ENCODE assay signal across 27 mouse cellular contexts in genomic region chr16:44611525-44611924, GRCm38 (mm10). TPM values are rescaled to one million over a fixed set of nuclear protein-coding genes. Genes with fewer than 3 reads are reported as not detected.
DNase-seq lines count a peak whose midpoint lies in the region; ATAC-seq lines count a peak whose summit lies in the region.
"Had no signal": no experiment of that assay in that cellular context is flagged by ENCODE, and none has a peak within 500 bp of the region (broad histone marks: within the 10 kb centered on the region; RNA-seq: fewer than 3 reads in every experiment).

No protein-coding gene starts in this region.

- WGBS in midbrain, embryonic 11.5 days: 88% methylated on average over 6 of the region's 6 CpGs
- WGBS in midbrain, embryonic 16.5 days: 84% methylated on average over 6 of the region's 6 CpGs
- 84% methylated on average over 6 of the region's 6 CpGs for WGBS in limb, embryonic 12.5 days
- 52% methylated on average over 6 of the region's 6 CpGs for WGBS in limb, embryonic 15.5 days

- no peak for ATAC-seq in midbrain, embryonic 11.5 days (ENCODE audit: low FRiP score)
- no peak for ATAC-seq in midbrain, embryonic 16.5 days
- ATAC-seq in limb, embryonic 12.5 days (ENCODE audit: insufficient number of reproducible peaks, insufficient read depth, low FRiP score, low TSS enrichment, low read depth): no peak
- ATAC-seq in limb, embryonic 15.5 days (ENCODE audit: insufficient number of reproducible peaks, low FRiP score, low TSS enrichment, low read depth): no peak
- ATAC-seq: CD4-positive, CD25-positive, alpha-beta regulatory T cell, adult 4 months; forebrain, embryonic 15.5 days; hindbrain, postnatal 0 days; inflammation-experienced regulatory T-cells, adult 6 months had no signal

- H3K4me1 ChIP-seq in midbrain, embryonic 11.5 days (ENCODE audit: control insufficient read depth, insufficient read depth, low read length): peaks cover 6% of the 10 kb centered on the region; the same call in 1 of the 2 replicates
- H3K4me1 ChIP-seq in midbrain, embryonic 16.5 days (ENCODE audit: control insufficient read depth, insufficient read depth, low read length): no peaks in the 10 kb centered on the region
- H3K4me1 ChIP-seq in limb, embryonic 12.5 days (replicated peaks): peaks cover 48% of the 10 kb centered on the region
- peaks cover 48% of the 10 kb centered on the region for H3K4me1 ChIP-seq in limb, embryonic 15.5 days

- H3K9me3 ChIP-seq in midbrain, embryonic 11.5 days (ENCODE audit: control insufficient read depth, low read length): no peaks in the 10 kb centered on the region
- no peaks in the 10 kb centered on the region for H3K9me3 ChIP-seq in midbrain, embryonic 16.5 days (replicated peaks; ENCODE audit: control insufficient read depth, low read length, poor library complexity, severe bottlenecking)
- H3K9me3 ChIP-seq in limb, embryonic 12.5 days: no peaks in the 10 kb centered on the region
- H3K9me3 ChIP-seq in limb, embryonic 15.5 days: no peaks in the 10 kb centered on the region
- H3K9me3 ChIP-seq: embryonic facial prominence, embryonic 10.5 days; embryonic facial prominence, embryonic 13.5 days; forebrain, embryonic 12.5 days; forebrain, embryonic 15.5 days; heart, embryonic 10.5 days; heart, embryonic 13.5 days had no signal

- DNase-seq in cerebellum, adult 9-10 months: peak; percentile 53
- no peak for DNase-seq in cerebellum, adult 11-12 months
- DNase-seq in midbrain, embryonic 11.5 days (ENCODE audit: low spot score, missing footprints): peak; percentile 14
- no peak for DNase-seq in urinary bladder, adult 2 months (ENCODE audit: low spot score)
- DNase-seq in ovary, postnatal 10 days (ENCODE audit: low spot score): no peak
- DNase-seq: adrenal gland, adult 2 months; adrenal gland, postnatal 14 days; embryo, embryonic 11 days; gastrocnemius, adult 2 months; gastrocnemius, postnatal 14 days; heart, adult 18-20 months; heart, postnatal 14 days; heart, postnatal 4 days had no signal

- H3K36me3 ChIP-seq in midbrain, embryonic 11.5 days (ENCODE audit: control insufficient read depth, insufficient read depth, low read length): no peaks in the 10 kb centered on the region
- H3K36me3 ChIP-seq in midbrain, embryonic 16.5 days (ENCODE audit: control insufficient read depth, insufficient read depth, low read length): no peaks in the 10 kb centered on the region
- no peaks in the 10 kb centered on the region for H3K36me3 ChIP-seq in limb, embryonic 12.5 days
- no peaks in the 10 kb centered on the region for H3K36me3 ChIP-seq in limb, embryonic 15.5 days
- H3K36me3 ChIP-seq: embryonic facial prominence, embryonic 10.5 days; embryonic facial prominence, embryonic 13.5 days; forebrain, embryonic 12.5 days; forebrain, embryonic 15.5 days; heart, embryonic 10.5 days; heart, embryonic 13.5 days had no signal

- H3K4me2 ChIP-seq in midbrain, embryonic 11.5 days: no peak overlapping the region
- no peak overlapping the region for H3K4me2 ChIP-seq in midbrain, embryonic 16.5 days (ENCODE audit: low read length)
- H3K4me2 ChIP-seq in limb, embryonic 12.5 days: no peak overlapping the region
- no peak overlapping the region for H3K4me2 ChIP-seq in limb, embryonic 15.5 days
- H3K4me2 ChIP-seq: embryonic facial prominence, embryonic 13.5 days; forebrain, embryonic 12.5 days; forebrain, embryonic 15.5 days; heart, embryonic 13.5 days; hindbrain, embryonic 14.5 days had no signal

- no peak overlapping the region for H3K27ac ChIP-seq in midbrain, embryonic 11.5 days (ENCODE audit: low read depth, low read length)
- no peak overlapping the region for H3K27ac ChIP-seq in midbrain, embryonic 16.5 days (ENCODE audit: low read length)
- H3K27ac ChIP-seq in limb, embryonic 12.5 days: peak overlapping the region; percentile 64
- peak overlapping the region; percentile 34; the same call in 1 of the 2 replicates for H3K27ac ChIP-seq in limb, embryonic 15.5 days
- H3K27ac ChIP-seq: embryonic facial prominence, embryonic 13.5 days; forebrain, embryonic 12.5 days; forebrain, embryonic 15.5 days; gastrocnemius, adult 2 months; heart, embryonic 10.5 days; heart, embryonic 13.5 days; hindbrain, embryonic 14.5 days; hindbrain, postnatal 0 days had no signal

- no peak overlapping the region for H3K9ac ChIP-seq in midbrain, embryonic 11.5 days (ENCODE audit: low read length)
- no peak overlapping the region for H3K9ac ChIP-seq in midbrain, embryonic 16.5 days (ENCODE audit: low read depth, low read length)
- no peak overlapping the region for H3K9ac ChIP-seq in limb, embryonic 12.5 days (replicated peaks)
- no peak overlapping the region for H3K9ac ChIP-seq in limb, embryonic 15.5 days
- H3K9ac ChIP-seq: embryonic facial prominence, embryonic 13.5 days; forebrain, embryonic 12.5 days; forebrain, embryonic 15.5 days; heart, embryonic 13.5 days; hindbrain, embryonic 14.5 days had no signal

- H3K4me3 ChIP-seq in midbrain, embryonic 11.5 days (ENCODE audit: low read depth, low read length): no peak overlapping the region
- H3K4me3 ChIP-seq in midbrain, embryonic 16.5 days (ENCODE audit: low read depth, low read length): no peak overlapping the region
- no peak overlapping the region for H3K4me3 ChIP-seq in limb, embryonic 12.5 days (replicated peaks)
- no peak overlapping the region for H3K4me3 ChIP-seq in limb, embryonic 15.5 days
- H3K4me3 ChIP-seq: embryonic facial prominence, embryonic 10.5 days; embryonic facial prominence, embryonic 13.5 days; erythroblast, embryonic 14.5 days; forebrain, embryonic 12.5 days; forebrain, embryonic 15.5 days; gastrocnemius, adult 2 months; heart, embryonic 10.5 days; heart, embryonic 13.5 days had no signal

- H3K27me3 ChIP-seq in midbrain, embryonic 11.5 days (ENCODE audit: control insufficient read depth, insufficient read depth, low read length): no peaks in the 10 kb centered on the region
- H3K27me3 ChIP-seq in midbrain, embryonic 16.5 days (ENCODE audit: control insufficient read depth, insufficient read depth, low read depth, low read length): no peaks in the 10 kb centered on the region
- no peaks in the 10 kb centered on the region for H3K27me3 ChIP-seq in limb, embryonic 12.5 days
- H3K27me3 ChIP-seq in limb, embryonic 15.5 days: no peaks in the 10 kb centered on the region
- H3K27me3 ChIP-seq: embryonic facial prominence, embryonic 13.5 days; forebrain, embryonic 12.5 days; forebrain, embryonic 15.5 days; heart, embryonic 13.5 days had no signal

RNA-seq across cellular contexts. Expression of gene Boc, which starts 52.8 kb away (rescaled TPM):
- 37.8 and 44.7 TPM in 2 replicates for polyA plus RNA-seq in midbrain, embryonic 11.5 days (2014; fragmentation: Nextera tagmentation; extraction: Ambion mirVana)
- polyA plus RNA-seq in midbrain, embryonic 16.5 days (2015; fragmentation: Nextera tagmentation; extraction: Ambion mirVana): 7.3 and 10.5 TPM in 2 replicates
- polyA plus RNA-seq in limb, embryonic 12.5 days (2016; fragmentation: Nextera tagmentation; extraction: Ambion mirVana): 43.1 and 50.8 TPM in 2 replicates
- polyA plus RNA-seq in limb, embryonic 15.5 days (2015; fragmentation: Nextera tagmentation; extraction: Ambion mirVana): 56.1 and 57.6 TPM in 2 replicates
- polyA plus RNA-seq in urinary bladder, adult 2 months (2012; rRNA removed): 23.5 and 30.1 TPM in 2 replicates
- polyA plus RNA-seq: erythroblast, embryonic 14.5 days had no signal

Comparison
In these comparisons a context has a peak if more than half of its experiments do, and no peak if none do; other contexts are left out.
1. DNase-seq: peak in cerebellum, adult 9-10 months (single experiment) and midbrain, embryonic 11.5 days (single experiment); none in cerebellum, adult 11-12 months (single experiment), urinary bladder, adult 2 months (single experiment) and ovary, postnatal 10 days (single experiment).
2. H3K27ac ChIP-seq: peak in limb, embryonic 12.5 days (single experiment) and limb, embryonic 15.5 days (single experiment); none in midbrain, embryonic 11.5 days (single experiment) and midbrain, embryonic 16.5 days (single experiment).